Mouse (Mus musculus) cerebellum, adult 2 months (tissue): ENCODE measurements around the gene Bicc1. TPM values are rescaled to one million over a fixed set of nuclear protein-coding genes. Genes with fewer than 3 reads are reported as not detected.

Experiments used
- DNase-seq, 2 experiments: peaks; one replicate each; pipeline ENCODE4 v3.0.0; 2021
- H3K27ac ChIP-seq: fragments of 200-500 bp; 2 replicates; pipeline ENCODE4 v1.5.1; 2012; ENCODE audit warnings: low read length, control low read depth, inconsistent platforms; ENCODE audit not compliant: insufficient read depth
- H3K27me3 ChIP-seq: fragments of 200-500 bp; 2 replicates; pipeline ENCODE4 v1.6.1; 2012; ENCODE audit warnings: inconsistent platforms, mild to moderate bottlenecking, low read length, moderate library complexity; ENCODE audit not compliant: control insufficient read depth, insufficient read depth
- H3K4me1 ChIP-seq: fragments of 200-500 bp; 2 replicates; pipeline ENCODE4 v1.6.1; 2011; ENCODE audit warnings: low read length; ENCODE audit not compliant: control insufficient read depth, insufficient read depth
- H3K4me3 ChIP-seq: fragments of 200-500 bp; replicated peaks from 2 replicates; pipeline ENCODE3; 2011; ENCODE audit warnings: mild to moderate bottlenecking, low read depth, low read length, control low read depth; ENCODE audit not compliant: insufficient read depth
- CTCF ChIP-seq: fragments of 200-500 bp; IDR thresholded peaks from 2 replicates; pipeline ENCODE4 v1.5.1; 2011; ENCODE audit warnings: low read depth, mild to moderate bottlenecking, control low read depth, low read length, moderate library complexity, borderline replicate concordance; ENCODE audit not compliant: insufficient read depth
- POLR2A ChIP-seq: fragments of 200-500 bp; IDR thresholded peaks from 2 replicates; pipeline ENCODE4 v1.6.1; 2011; ENCODE audit warnings: low read length, control low read depth, borderline replicate concordance; ENCODE audit not compliant: insufficient read depth
- WGBS: fragments of 180-500 bp; shearing (Covaris S2); methylation state at CpG from one replicate; pipeline ENCODE4 v1.1.7; 2018; 5-methylcytosine and 5-hydroxymethylcytosine counted together
- polyA plus RNA-seq: library from polyadenylated mRNA; depleted of rRNA; stranded (reverse); fragments of >200 nt; gene quantifications from 2 replicates; pipeline ENCODE4 v1.2.3, GENCODE M21; 2012

Gene Bicc1
- polyA plus RNA-seq, 1 experiment, result 2.6 TPM

DNA sequence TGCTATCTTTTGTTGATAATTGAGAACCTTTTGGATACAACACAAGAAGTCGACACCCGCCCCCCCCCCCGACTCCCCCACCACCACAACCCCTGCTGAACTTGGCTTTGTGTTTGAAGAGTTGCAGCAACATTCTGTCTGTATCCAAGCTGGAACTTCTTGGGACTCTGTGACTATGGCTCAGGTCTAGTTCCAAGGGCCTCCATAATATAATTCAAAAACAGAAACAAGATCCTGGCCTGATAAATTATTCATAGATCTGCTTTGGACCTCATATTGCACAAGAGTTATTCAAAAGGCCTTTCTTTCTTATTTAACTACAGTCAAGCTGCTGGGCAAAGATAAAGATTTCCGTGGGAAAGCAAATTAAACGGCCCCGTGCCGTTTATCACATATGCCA is 33.8 kb upstream of the Bicc1 start:
- H3K4me1 ChIP-seq, result 0 out of 2 replicates have a peak, but pooled peaks cover 2% of the 10 kb centered on the region
- H3K4me3 ChIP-seq, result no peak overlapping the region
- H3K27me3 ChIP-seq, result no peaks in the 10 kb centered on the region
- no peak for DNase-seq
- TF ChIP-seq CTCF (no peak), POLR2A (no peak)
- WGBS, result 13% methylated on average over 7 of the region's 7 CpGs
- H3K27ac ChIP-seq, result no peak overlapping the region

DNA sequence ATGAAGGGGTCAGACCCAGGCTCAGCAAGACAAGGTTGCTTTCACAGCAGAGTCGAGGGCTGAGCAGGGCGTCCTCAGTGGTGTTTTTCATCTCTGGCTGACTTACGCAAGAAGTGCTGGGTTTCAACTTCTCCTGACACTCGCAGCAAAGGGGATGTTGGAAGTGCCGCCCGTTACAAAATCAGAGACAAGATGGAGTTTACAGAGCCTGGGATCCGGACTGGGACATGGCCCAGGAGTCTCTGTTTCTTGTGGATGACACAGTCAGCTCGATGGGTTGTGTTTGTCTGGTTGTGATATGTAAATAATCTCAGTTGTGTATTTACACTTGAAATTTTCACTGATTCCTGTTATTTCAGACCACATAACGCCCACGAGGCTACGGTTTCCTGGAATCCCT is 33.4 kb upstream of the Bicc1 start:
- Histone ChIP-seq H3K4me3 (no peak overlapping the region), H3K4me1 (0 out of 2 replicates have a peak, but pooled peaks cover 2% of the 10 kb centered on the region), H3K27ac (no peak overlapping the region), H3K27me3 (no peaks in the 10 kb centered on the region)
- DNase-seq, result no peak
- TF ChIP-seq POLR2A, result no peak
- TF ChIP-seq CTCF, result no peak
- WGBS, result 47% methylated on average over 11 of the region's 11 CpGs

DNA sequence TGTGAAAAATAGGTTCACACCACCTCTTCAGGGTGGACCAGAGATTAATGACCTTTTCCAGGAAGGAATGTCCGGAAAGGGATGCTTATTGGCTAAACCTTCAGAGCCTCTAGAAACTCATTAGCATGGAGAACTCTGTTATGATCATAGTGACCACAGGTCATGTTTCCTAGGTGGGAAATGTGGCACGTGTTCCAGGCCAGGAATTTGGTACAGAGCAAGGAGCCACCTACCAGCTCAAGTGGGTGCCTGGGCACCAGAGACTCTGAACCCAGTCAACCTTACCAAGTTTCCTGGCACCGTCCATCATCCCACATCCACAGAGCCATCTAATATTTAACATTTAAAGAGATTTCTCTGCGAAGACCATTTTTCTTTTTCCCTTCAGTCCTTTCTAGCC is 29.2 kb upstream of the Bicc1 start:
- WGBS, result 92% methylated on average over 4 of the region's 4 CpGs
- TF ChIP-seq POLR2A (no peak), CTCF (no peak)
- H3K4me1 ChIP-seq, result no peaks in the 10 kb centered on the region; the same call in 1 of the 2 replicates
- no peaks in the 10 kb centered on the region for H3K27me3 ChIP-seq
- no peak overlapping the region for H3K27ac ChIP-seq
- H3K4me3 ChIP-seq, result no peak overlapping the region
- no peak for DNase-seq

GRCm38 (mm10) chr10:71185059-71185458 is 25.6 kb upstream of the Bicc1 start:
- H3K4me3 ChIP-seq, result no peak overlapping the region
- no peak for DNase-seq
- WGBS, result 57% methylated on average over 7 of the region's 7 CpGs
- no peak overlapping the region for H3K27ac ChIP-seq
- no peaks in the 10 kb centered on the region; the same call in 1 of the 2 replicates for H3K4me1 ChIP-seq
- TF ChIP-seq CTCF, result no peak
- no peak for TF ChIP-seq POLR2A
- no peaks in the 10 kb centered on the region for H3K27me3 ChIP-seq

- no peaks in the 10 kb centered on the region for H3K27me3 ChIP-seq
- no peak overlapping the region for H3K27ac ChIP-seq
- 44% methylated on average over 7 of the region's 7 CpGs for WGBS
- DNase-seq, result no peak
- TF ChIP-seq POLR2A, result no peak
- no peak for TF ChIP-seq CTCF
- H3K4me1 ChIP-seq, result no peaks in the 10 kb centered on the region; the same call in 1 of the 2 replicates
- H3K4me3 ChIP-seq, result no peak overlapping the region
Measured at GRCm38 (mm10) chr10:71183339-71184031, 24.0 kb upstream of the Bicc1 start.

- 92% methylated on average over 4 of the region's 4 CpGs for WGBS
- Histone ChIP-seq H3K27ac (no peak overlapping the region), H3K4me1 (no peaks in the 10 kb centered on the region; the same call in 1 of the 2 replicates), H3K4me3 (no peak overlapping the region), H3K27me3 (no peaks in the 10 kb centered on the region)
- TF ChIP-seq CTCF (no peak), POLR2A (no peak)
- DNase-seq, result no peak
Measured at GRCm38 (mm10) chr10:71181931-71182330, 22.4 kb upstream of the Bicc1 start.

- H3K27me3 ChIP-seq, result no peaks in the 10 kb centered on the region
- no peak overlapping the region for H3K4me3 ChIP-seq
- no peaks in the 10 kb centered on the region; the same call in 1 of the 2 replicates for H3K4me1 ChIP-seq
- DNase-seq, result no peak
- H3K27ac ChIP-seq, result no peak overlapping the region
- TF ChIP-seq CTCF (no peak), POLR2A (no peak)
- WGBS, result 90% methylated on average over 2 of the region's 2 CpGs
Measured at GRCm38 (mm10) chr10:71181091-71181490, 21.6 kb upstream of the Bicc1 start.

DNA sequence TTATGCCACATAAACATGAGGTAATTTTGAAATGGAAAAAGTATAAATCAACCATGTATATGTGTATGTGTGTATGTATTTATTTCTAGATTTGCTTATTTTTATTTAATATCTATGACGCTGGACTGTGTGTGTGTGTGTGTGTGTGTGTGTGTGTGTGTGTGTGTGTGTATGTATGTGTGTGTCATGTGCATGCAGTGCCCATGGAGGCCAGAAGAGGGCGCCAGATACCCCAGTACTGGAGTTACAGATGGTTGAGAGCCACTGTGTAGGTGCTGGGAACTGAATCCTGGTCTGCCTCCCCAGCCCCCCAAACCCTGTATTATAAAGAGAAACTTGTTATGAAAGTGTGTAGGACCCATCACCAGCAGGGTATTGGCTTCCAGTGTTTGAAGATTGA is 20.6 kb upstream of the Bicc1 start:
- 82% methylated on average over 2 of the region's 2 CpGs for WGBS
- TF ChIP-seq CTCF (peak; percentile 5; the same call in 1 of the 2 replicates), POLR2A (no peak)
- no peak for DNase-seq
- Histone ChIP-seq H3K4me1 (no peaks in the 10 kb centered on the region; the same call in 1 of the 2 replicates), H3K27ac (no peak overlapping the region), H3K4me3 (no peak overlapping the region), H3K27me3 (no peaks in the 10 kb centered on the region)
